Mouse (Mus musculus) kidney, embryonic 16.5 days (tissue): Measurements from ENCODE around the gene Pnmal2. TPM values are rescaled to one million over a fixed set of nuclear protein-coding genes. Genes with fewer than 3 reads are reported as not detected.

ENCODE experiments used
- ATAC-seq: fragments of 200-750 bp; cut with Nextera tagmentation; 2 replicates; pipeline ENCODE4 v1.8.0; 2017; ENCODE audit warnings: moderate TSS enrichment; ENCODE audit not compliant: low FRiP score, low TSS enrichment
- H3K27ac ChIP-seq: fragments of 300-500 bp; sonication (generic); 2 replicates; pipeline ENCODE4 v1.5.1; 2014; ENCODE audit warnings: low read length
- H3K27me3 ChIP-seq: fragments of 300-500 bp; sonication (generic); 2 replicates; pipeline ENCODE4 v1.6.1; 2014; ENCODE audit warnings: low read length, control low read depth, mixed read lengths; ENCODE audit not compliant: insufficient read depth
- H3K36me3 ChIP-seq: fragments of 300-500 bp; sonication (generic); 2 replicates; pipeline ENCODE4 v1.6.1; 2014; ENCODE audit warnings: low read length, control low read depth, mixed read lengths; ENCODE audit not compliant: insufficient read depth
- H3K4me1 ChIP-seq: fragments of 300-500 bp; sonication (generic); 2 replicates; pipeline ENCODE4 v1.6.1; 2014; ENCODE audit warnings: low read length, control low read depth, mixed read lengths; ENCODE audit not compliant: insufficient read depth
- H3K4me2 ChIP-seq: fragments of 300-500 bp; sonication (generic); replicated peaks from 2 replicates; pipeline ENCODE4 v1.6.1; 2014; ENCODE audit warnings: low read depth, low read length
- H3K4me3 ChIP-seq: fragments of 300-500 bp; sonication (generic); 2 replicates; pipeline ENCODE4 v1.5.1; 2014; ENCODE audit warnings: mild to moderate bottlenecking, low read length
- H3K9ac ChIP-seq: fragments of 300-500 bp; sonication (generic); replicated peaks from 2 replicates; pipeline ENCODE4 v1.6.1; 2014; ENCODE audit warnings: low read length
- H3K9me3 ChIP-seq: fragments of 300-500 bp; sonication (generic); 2 replicates; pipeline ENCODE4 v1.6.1; 2016; ENCODE audit warnings: low read length, control low read depth
- WGBS: fragments of 180-500 bp; shearing (Covaris S2); extraction: QIAGEN DNeasy Blood & Tissue Kit; methylation state at CpG from one replicate; pipeline ENCODE4 v1.1.7; 2014; 5-methylcytosine and 5-hydroxymethylcytosine counted together
- polyA plus RNA-seq: library from polyadenylated mRNA; unstranded; fragments of >200 nt; fragmentation: Nextera tagmentation; extraction: Ambion mirVana; gene quantifications from 2 replicates; pipeline ENCODE4 v1.2.1, GENCODE M21; 2015

The Pnmal2 gene
- polyA plus RNA-seq, 1 experiment from 2014 or later, result 7.4 TPM

GRCm38 (mm10) chr7:16976298-16976697, 31.8 kb downstream of the Pnmal2 start:
- H3K9ac ChIP-seq, result no peak overlapping the region
- peaks cover 7% of the 10 kb centered on the region; the same call in 1 of the 2 replicates for H3K4me1 ChIP-seq
- H3K27ac ChIP-seq, result no peak overlapping the region
- no peaks in the 10 kb centered on the region for H3K27me3 ChIP-seq
- ATAC-seq, result no peak
- no peaks in the 10 kb centered on the region for H3K9me3 ChIP-seq
- H3K36me3 ChIP-seq, result no peaks in the 10 kb centered on the region
- 49% methylated on average over 8 of the region's 8 CpGs for WGBS
- no peak overlapping the region for H3K4me2 ChIP-seq
- no peak overlapping the region for H3K4me3 ChIP-seq

GRCm38 (mm10) chr7:16978173-16978572, 33.7 kb downstream of the Pnmal2 start:
- Histone ChIP-seq H3K27me3 (no peaks in the 10 kb centered on the region), H3K4me3 (no peak overlapping the region), H3K9ac (no peak overlapping the region), H3K9me3 (no peaks in the 10 kb centered on the region), H3K27ac (no peak overlapping the region), H3K36me3 (no peaks in the 10 kb centered on the region), H3K4me1 (peaks cover 13% of the 10 kb centered on the region), H3K4me2 (no peak overlapping the region)
- no peak for ATAC-seq
- 78% methylated on average over 6 of the region's 6 CpGs for WGBS

GRCm38 (mm10) chr7:16978593-16978992, 34.1 kb downstream of the Pnmal2 start:
- Histone ChIP-seq H3K9ac (no peak overlapping the region), H3K36me3 (no peaks in the 10 kb centered on the region), H3K4me1 (peaks cover 14% of the 10 kb centered on the region), H3K9me3 (no peaks in the 10 kb centered on the region), H3K27me3 (no peaks in the 10 kb centered on the region), H3K4me3 (no peak overlapping the region), H3K27ac (no peak overlapping the region), H3K4me2 (no peak overlapping the region)
- WGBS, result 86% methylated on average over 3 of the region's 3 CpGs
- ATAC-seq, result no peak

- Histone ChIP-seq H3K27me3 (no peaks in the 10 kb centered on the region), H3K9me3 (no peaks in the 10 kb centered on the region), H3K27ac (peak overlapping the region; percentile 86), H3K4me2 (peak overlapping the region; percentile 56), H3K36me3 (no peaks in the 10 kb centered on the region), H3K4me3 (peak overlapping the region; percentile 36), H3K4me1 (peaks cover 14% of the 10 kb centered on the region), H3K9ac (peak overlapping the region; percentile 68)
- WGBS, result 3% methylated on average over 12 of the region's 12 CpGs
- peak; percentile 67 for ATAC-seq
Measured at GRCm38 (mm10) chr7:16980348-16980747, 35.9 kb downstream of the Pnmal2 start.

GRCm38 (mm10) chr7:16982859-16983568, 38.5 kb downstream of the Pnmal2 start, which contains the start of gene Gm42372:
Gene Gm42372 (plus strand): TSS chr7:16983086.
- H3K9me3 ChIP-seq, result no peaks in the 10 kb centered on the region
- H3K9ac ChIP-seq, result no peak within 1 kb of the TSS
- peak within 1 kb of the TSS; percentile 17 for H3K4me2 ChIP-seq
- peaks cover 19% of the 10 kb centered on the region for H3K4me1 ChIP-seq
- H3K27ac ChIP-seq, result no peak within 1 kb of the TSS
- H3K27me3 ChIP-seq, result no peaks in the 10 kb centered on the region
- no peaks in the 10 kb centered on the region for H3K36me3 ChIP-seq
- H3K4me3 ChIP-seq, result no peak within 1 kb of the TSS
- 23% methylated on average over 26 of the region's 26 CpGs for WGBS
- ATAC-seq, result no peak

GRCm38 (mm10) chr7:16987541-16988149, 43.2 kb downstream of the Pnmal2 start:
- Histone ChIP-seq H3K4me1 (peaks cover 37% of the 10 kb centered on the region), H3K27ac (peak overlapping the region; percentile 39; the same call in 1 of the 2 replicates), H3K4me2 (no peak overlapping the region), H3K9me3 (no peaks in the 10 kb centered on the region), H3K4me3 (no peak overlapping the region), H3K9ac (no peak overlapping the region), H3K36me3 (no peaks in the 10 kb centered on the region), H3K27me3 (no peaks in the 10 kb centered on the region)
- ATAC-seq, result no peak
- 29% methylated on average over 7 of the region's 7 CpGs for WGBS

- no peaks in the 10 kb centered on the region for H3K27me3 ChIP-seq
- 30% methylated on average over 3 of the region's 3 CpGs for WGBS
- H3K4me1 ChIP-seq, result peaks cover 31% of the 10 kb centered on the region
- H3K9me3 ChIP-seq, result no peaks in the 10 kb centered on the region
- H3K27ac ChIP-seq, result peak overlapping the region; percentile 39; the same call in 1 of the 2 replicates
- no peaks in the 10 kb centered on the region for H3K36me3 ChIP-seq
- H3K4me3 ChIP-seq, result no peak overlapping the region
- H3K4me2 ChIP-seq, result no peak overlapping the region
- no peak for ATAC-seq
- H3K9ac ChIP-seq, result no peak overlapping the region
Measured at GRCm38 (mm10) chr7:16988405-16988804, 43.9 kb downstream of the Pnmal2 start.

- peak overlapping the region; percentile 45; the same call in 1 of the 2 replicates for H3K9ac ChIP-seq
- no peak overlapping the region for H3K4me3 ChIP-seq
- WGBS, result 31% methylated on average over 15 of the region's 15 CpGs
- H3K27ac ChIP-seq, result peak overlapping the region; percentile 98
- ATAC-seq, result no peak
- peaks cover 36% of the 10 kb centered on the region for H3K4me1 ChIP-seq
- peak overlapping the region; percentile 25; the same call in 1 of the 2 replicates for H3K4me2 ChIP-seq
- H3K9me3 ChIP-seq, result no peaks in the 10 kb centered on the region
- no peaks in the 10 kb centered on the region for H3K27me3 ChIP-seq
- H3K36me3 ChIP-seq, result no peaks in the 10 kb centered on the region
Measured at GRCm38 (mm10) chr7:16990006-16990744, 45.7 kb downstream of the Pnmal2 start.

- Histone ChIP-seq H3K27ac (peak overlapping the region; percentile 98), H3K4me2 (peak overlapping the region; percentile 37), H3K36me3 (no peaks in the 10 kb centered on the region), H3K4me3 (no peak overlapping the region), H3K9me3 (no peaks in the 10 kb centered on the region), H3K4me1 (peaks cover 52% of the 10 kb centered on the region), H3K27me3 (no peaks in the 10 kb centered on the region), H3K9ac (peak overlapping the region; percentile 53)
- peak; percentile 85 for ATAC-seq
- 27% methylated on average over 18 of the region's 18 CpGs for WGBS
Measured at GRCm38 (mm10) chr7:16991681-16992450, 47.4 kb downstream of the Pnmal2 start.
